Mouse (Mus musculus): ENCODE results near the gene Gm19668. TPM values are rescaled to one million over a fixed set of nuclear protein-coding genes. Genes with fewer than 3 reads are reported as not detected.
"Not testable (repeated sequence)": the region's sequence is repeated elsewhere in the genome, so short reads cannot be mapped to it uniquely, and the experiment has no call there.

The Gm19668 gene
- polyA plus RNA-seq, 1 experiment = not detected

- H3K27ac ChIP-seq (ENCODE audit: control insufficient read depth, insufficient read depth, low read length) = no peak within 1 kb of the TSS
Observed at GRCm38 (mm10) chr10:77826951-77827350, 28.0 kb upstream of the Gm19668 start, which contains the start of gene Krtap10-4. TSS of gene Krtap10-4 (minus strand) at chr10:77827095.

GRCm38 (mm10) chr10:77819203-77819602, 20.3 kb upstream of the Gm19668 start:
- no peak for TF ChIP-seq CTCF (IDR thresholded peaks at IDR 0.05; ENCODE audit: borderline replicate concordance, control insufficient read depth, extremely low read depth, insufficient read depth, low read length, poor library complexity)
- TF ChIP-seq POLR2A (IDR thresholded peaks at IDR 0.05; ENCODE audit: control insufficient read depth, extremely low read depth, insufficient read depth, low read length, poor library complexity) = no peak
- H3K4me3 ChIP-seq (ENCODE audit: control insufficient read depth, insufficient read depth, low read length) = no peak overlapping the region
- DNase-seq = no peak
- no peaks in the 10 kb centered on the region for H3K4me1 ChIP-seq (replicated peaks; ENCODE audit: control insufficient read depth, insufficient read depth, low read length)
- H3K36me3 ChIP-seq (ENCODE audit: control insufficient read depth, insufficient read depth, low read length) = no peaks in the 10 kb centered on the region
- 78% methylated on average over 4 of the region's 4 CpGs for WGBS
- H3K27ac ChIP-seq (ENCODE audit: control insufficient read depth, insufficient read depth, low read length) = no peak overlapping the region
- H3K27me3 ChIP-seq (ENCODE audit: control insufficient read depth, insufficient read depth, low read length) = no peaks in the 10 kb centered on the region

More at GRCm38 (mm10) chr10:77826951-77827350, 28.0 kb upstream of the Gm19668 start, which contains the start of gene Krtap10-4:
- H3K36me3 ChIP-seq (ENCODE audit: control insufficient read depth, insufficient read depth, low read length) = no peaks in the 10 kb centered on the region
- TF ChIP-seq CTCF (IDR thresholded peaks at IDR 0.05; ENCODE audit: borderline replicate concordance, control insufficient read depth, extremely low read depth, insufficient read depth, low read length, poor library complexity) (no peak), POLR2A (IDR thresholded peaks at IDR 0.05; ENCODE audit: control insufficient read depth, extremely low read depth, insufficient read depth, low read length, poor library complexity) (no peak)
- WGBS = 82% methylated on average over 6 of the region's 6 CpGs
- no peaks in the 10 kb centered on the region for H3K27me3 ChIP-seq (ENCODE audit: control insufficient read depth, insufficient read depth, low read length)
- no peak for DNase-seq
- H3K4me3 ChIP-seq (ENCODE audit: control insufficient read depth, insufficient read depth, low read length) = no peak within 1 kb of the TSS
- H3K4me1 ChIP-seq (replicated peaks; ENCODE audit: control insufficient read depth, insufficient read depth, low read length) = no peaks in the 10 kb centered on the region

GRCm38 (mm10) chr10:77818523-77818922, 19.6 kb upstream of the Gm19668 start:
- 98% methylated on average over 4 of the region's 4 CpGs for WGBS
- Histone ChIP-seq H3K4me3 (ENCODE audit: control insufficient read depth, insufficient read depth, low read length) (no peak overlapping the region), H3K27me3 (ENCODE audit: control insufficient read depth, insufficient read depth, low read length) (no peaks in the 10 kb centered on the region), H3K4me1 (replicated peaks; ENCODE audit: control insufficient read depth, insufficient read depth, low read length) (no peaks in the 10 kb centered on the region), H3K27ac (ENCODE audit: control insufficient read depth, insufficient read depth, low read length) (no peak overlapping the region), H3K36me3 (ENCODE audit: control insufficient read depth, insufficient read depth, low read length) (no peaks in the 10 kb centered on the region)
- TF ChIP-seq POLR2A (IDR thresholded peaks at IDR 0.05; ENCODE audit: control insufficient read depth, extremely low read depth, insufficient read depth, low read length, poor library complexity) (no peak), CTCF (IDR thresholded peaks at IDR 0.05; ENCODE audit: borderline replicate concordance, control insufficient read depth, extremely low read depth, insufficient read depth, low read length, poor library complexity) (no peak)
- DNase-seq = no peak

GRCm38 (mm10) chr10:77815514-77815913, 16.6 kb upstream of the Gm19668 start:
- no peaks in the 10 kb centered on the region for H3K36me3 ChIP-seq (ENCODE audit: control insufficient read depth, insufficient read depth, low read length)
- no peaks in the 10 kb centered on the region for H3K27me3 ChIP-seq (ENCODE audit: control insufficient read depth, insufficient read depth, low read length)
- H3K4me1 ChIP-seq (replicated peaks; ENCODE audit: control insufficient read depth, insufficient read depth, low read length) = no peaks in the 10 kb centered on the region
- peak; percentile 43 for DNase-seq
- 32% methylated on average over 5 of the region's 5 CpGs for WGBS
- TF ChIP-seq POLR2A (IDR thresholded peaks at IDR 0.05; ENCODE audit: control insufficient read depth, extremely low read depth, insufficient read depth, low read length, poor library complexity) = no peak
- no peak for TF ChIP-seq CTCF (IDR thresholded peaks at IDR 0.05; ENCODE audit: borderline replicate concordance, control insufficient read depth, extremely low read depth, insufficient read depth, low read length, poor library complexity)
- no peak overlapping the region for H3K27ac ChIP-seq (ENCODE audit: control insufficient read depth, insufficient read depth, low read length)
- no peak overlapping the region for H3K4me3 ChIP-seq (ENCODE audit: control insufficient read depth, insufficient read depth, low read length)

- 60% methylated on average over 4 of the region's 4 CpGs for WGBS
Observed at GRCm38 (mm10) chr10:77814382-77814781, 15.4 kb upstream of the Gm19668 start, which contains the start of gene Gm2696. TSS of gene Gm2696 (plus strand) at chr10:77814682.

GRCm38 (mm10) chr10:77811743-77812142, 12.8 kb upstream of the Gm19668 start, which contains the start of gene Gm9507:
TSS of gene Gm9507 (minus strand) at chr10:77811843.
- no peaks in the 10 kb centered on the region for H3K27me3 ChIP-seq (ENCODE audit: control insufficient read depth, insufficient read depth, low read length)
- TF ChIP-seq POLR2A (IDR thresholded peaks at IDR 0.05; ENCODE audit: control insufficient read depth, extremely low read depth, insufficient read depth, low read length, poor library complexity) (no peak), CTCF (IDR thresholded peaks at IDR 0.05; ENCODE audit: borderline replicate concordance, control insufficient read depth, extremely low read depth, insufficient read depth, low read length, poor library complexity) (no peak)
- H3K36me3 ChIP-seq (ENCODE audit: control insufficient read depth, insufficient read depth, low read length) = no peaks in the 10 kb centered on the region
- DNase-seq = no peak
- H3K27ac ChIP-seq (ENCODE audit: control insufficient read depth, insufficient read depth, low read length) = no peak within 1 kb of the TSS
- no peaks in the 10 kb centered on the region for H3K4me1 ChIP-seq (replicated peaks; ENCODE audit: control insufficient read depth, insufficient read depth, low read length)
- 68% methylated on average over 5 of the region's 5 CpGs for WGBS
- no peak within 1 kb of the TSS for H3K4me3 ChIP-seq (ENCODE audit: control insufficient read depth, insufficient read depth, low read length)

More at GRCm38 (mm10) chr10:77814382-77814781, 15.4 kb upstream of the Gm19668 start, which contains the start of gene Gm2696:
- no peak for DNase-seq
- Histone ChIP-seq H3K4me1 (replicated peaks; ENCODE audit: control insufficient read depth, insufficient read depth, low read length) (no peaks in the 10 kb centered on the region), H3K27ac (ENCODE audit: control insufficient read depth, insufficient read depth, low read length) (no peak within 1 kb of the TSS), H3K4me3 (ENCODE audit: control insufficient read depth, insufficient read depth, low read length) (no peak within 1 kb of the TSS), H3K36me3 (ENCODE audit: control insufficient read depth, insufficient read depth, low read length) (no peaks in the 10 kb centered on the region), H3K27me3 (ENCODE audit: control insufficient read depth, insufficient read depth, low read length) (no peaks in the 10 kb centered on the region)
- TF ChIP-seq CTCF (IDR thresholded peaks at IDR 0.05; ENCODE audit: borderline replicate concordance, control insufficient read depth, extremely low read depth, insufficient read depth, low read length, poor library complexity) (no peak), POLR2A (IDR thresholded peaks at IDR 0.05; ENCODE audit: control insufficient read depth, extremely low read depth, insufficient read depth, low read length, poor library complexity) (no peak)

GRCm38 (mm10) chr10:77804095-77804494, 5.2 kb upstream of the Gm19668 start:
- no peak for DNase-seq

GRCm38 (mm10) chr10:77798164-77798920, 591 bp downstream of the Gm19668 start:
- DNase-seq; H3K27ac ChIP-seq (ENCODE audit: control insufficient read depth, insufficient read depth, low read length); H3K4me3 ChIP-seq (ENCODE audit: control insufficient read depth, insufficient read depth, low read length); H3K27me3 ChIP-seq (ENCODE audit: control insufficient read depth, insufficient read depth, low read length); H3K36me3 ChIP-seq (ENCODE audit: control insufficient read depth, insufficient read depth, low read length); H3K4me1 ChIP-seq (replicated peaks; ENCODE audit: control insufficient read depth, insufficient read depth, low read length): not testable (repeated sequence)
- WGBS = 54% methylated on average over 3 of the region's 3 CpGs

More at GRCm38 (mm10) chr10:77804095-77804494, 5.2 kb upstream of the Gm19668 start:
- H3K4me1 ChIP-seq (replicated peaks; ENCODE audit: control insufficient read depth, insufficient read depth, low read length) = no peaks in the 10 kb centered on the region
- no peak for TF ChIP-seq CTCF (IDR thresholded peaks at IDR 0.05; ENCODE audit: borderline replicate concordance, control insufficient read depth, extremely low read depth, insufficient read depth, low read length, poor library complexity)
- no peak for TF ChIP-seq POLR2A (IDR thresholded peaks at IDR 0.05; ENCODE audit: control insufficient read depth, extremely low read depth, insufficient read depth, low read length, poor library complexity)
- H3K4me3 ChIP-seq (ENCODE audit: control insufficient read depth, insufficient read depth, low read length) = no peak overlapping the region
- no peaks in the 10 kb centered on the region for H3K36me3 ChIP-seq (ENCODE audit: control insufficient read depth, insufficient read depth, low read length)
- 74% methylated on average over 3 of the region's 3 CpGs for WGBS
- H3K27me3 ChIP-seq (ENCODE audit: control insufficient read depth, insufficient read depth, low read length) = no peaks in the 10 kb centered on the region
- no peak overlapping the region for H3K27ac ChIP-seq (ENCODE audit: control insufficient read depth, insufficient read depth, low read length)

All from thymus, adult 2 months (tissue).